Mouse (Mus musculus) small intestine, adult 2 months (tissue): ENCODE data around the gene Slc25a17. TPM values are rescaled to one million over a fixed set of nuclear protein-coding genes. Genes with fewer than 3 reads are reported as not detected.

Experiments
- H3K27ac ChIP-seq: fragments of 200-500 bp; 2 replicates; pipeline ENCODE4 v1.5.1; 2012; ENCODE audit warnings: low read depth, low read length, control low read depth, inconsistent platforms; ENCODE audit not compliant: insufficient read depth
- H3K27me3 ChIP-seq: fragments of 200-500 bp; 2 replicates; pipeline ENCODE4 v1.6.1; 2012; ENCODE audit warnings: mild to moderate bottlenecking, moderate library complexity, low read length, inconsistent platforms; ENCODE audit not compliant: control insufficient read depth, insufficient read depth
- H3K36me3 ChIP-seq: fragments of 200-500 bp; 2 replicates; pipeline ENCODE4 v1.6.1; 2012; ENCODE audit warnings: mild to moderate bottlenecking, low read length, control low read depth, inconsistent platforms; ENCODE audit not compliant: control insufficient read depth, insufficient read depth
- H3K4me1 ChIP-seq: fragments of 200-500 bp; 2 replicates; pipeline ENCODE4 v1.6.1; 2012; ENCODE audit warnings: low read length, inconsistent platforms, mixed read lengths; ENCODE audit not compliant: control insufficient read depth, insufficient read depth, insufficient read length
- H3K4me3 ChIP-seq: fragments of 200-500 bp; 2 replicates; pipeline ENCODE4 v1.5.1; 2012; ENCODE audit warnings: low read depth, mild to moderate bottlenecking, control low read depth, inconsistent platforms, low read length, moderate library complexity
- CTCF ChIP-seq: fragments of 200-500 bp; IDR thresholded peaks from 2 replicates; pipeline ENCODE4 v1.5.1; 2012; ENCODE audit warnings: low read depth, mild to moderate bottlenecking, control low read depth, inconsistent platforms, low read length, moderate library complexity, mixed read lengths; ENCODE audit not compliant: insufficient replicate concordance, insufficient read length; ENCODE audit errors: extremely low read depth
- POLR2A ChIP-seq: fragments of 200-500 bp; IDR thresholded peaks from 2 replicates; pipeline ENCODE4 v1.6.1; 2012; ENCODE audit warnings: low read depth, mild to moderate bottlenecking, control low read depth, inconsistent platforms, low read length, moderate library complexity
- WGBS: fragments of 180-500 bp; shearing (Covaris S2); methylation state at CpG from one replicate; pipeline ENCODE4 v1.1.7; 2018; 5-methylcytosine and 5-hydroxymethylcytosine counted together
- polyA plus RNA-seq: library from polyadenylated mRNA; depleted of rRNA; stranded (reverse); fragments of >200 nt; gene quantifications from 2 replicates; pipeline ENCODE4 v1.2.3, GENCODE M21; 2012

Slc25a17 gene
- polyA plus RNA-seq, 1 experiment = 8.8 TPM

GRCm38 (mm10) chr15:81298213-81298612 is 62.4 kb downstream of the Slc25a17 start:
- WGBS = 66% methylated on average over 6 of the region's 6 CpGs
- Histone ChIP-seq H3K4me3 (no peak overlapping the region), H3K27me3 (no peaks in the 10 kb centered on the region), H3K36me3 (no peaks in the 10 kb centered on the region), H3K27ac (no peak overlapping the region), H3K4me1 (peaks cover 10% of the 10 kb centered on the region; the same call in 1 of the 2 replicates)
- TF ChIP-seq CTCF (no peak), POLR2A (no peak)

- H3K4me1 ChIP-seq = peaks cover 9% of the 10 kb centered on the region; the same call in 1 of the 2 replicates
- WGBS = 90% methylated on average over 3 of the region's 3 CpGs
- H3K4me3 ChIP-seq = no peak overlapping the region
- no peak overlapping the region for H3K27ac ChIP-seq
- H3K36me3 ChIP-seq = no peaks in the 10 kb centered on the region
- no peaks in the 10 kb centered on the region for H3K27me3 ChIP-seq
- no peak for TF ChIP-seq POLR2A
- no peak for TF ChIP-seq CTCF
Measured at GRCm38 (mm10) chr15:81297543-81297942, 63.1 kb downstream of the Slc25a17 start.

- 93% methylated on average over 10 of the region's 10 CpGs for WGBS
- no peaks in the 10 kb centered on the region for H3K4me1 ChIP-seq
- H3K27me3 ChIP-seq = no peaks in the 10 kb centered on the region
- H3K27ac ChIP-seq = no peak overlapping the region
- TF ChIP-seq POLR2A (no peak), CTCF (no peak)
- H3K4me3 ChIP-seq = no peak overlapping the region
- H3K36me3 ChIP-seq = no peaks in the 10 kb centered on the region
Measured at GRCm38 (mm10) chr15:81294897-81295296, 65.7 kb downstream of the Slc25a17 start.

- TF ChIP-seq POLR2A (no peak), CTCF (no peak)
Measured at GRCm38 (mm10) chr15:81294386-81294785, 66.2 kb downstream of the Slc25a17 start.

GRCm38 (mm10) chr15:81290747-81291146 is 69.9 kb downstream of the Slc25a17 start:
- no peaks in the 10 kb centered on the region for H3K36me3 ChIP-seq
- TF ChIP-seq CTCF = no peak
- no peaks in the 10 kb centered on the region for H3K4me1 ChIP-seq
- no peak overlapping the region for H3K27ac ChIP-seq
- H3K27me3 ChIP-seq = no peaks in the 10 kb centered on the region
- no peak overlapping the region for H3K4me3 ChIP-seq
- 80% methylated on average over 9 of the region's 9 CpGs for WGBS

More at GRCm38 (mm10) chr15:81294386-81294785, 66.2 kb downstream of the Slc25a17 start:
- H3K4me3 ChIP-seq = no peak overlapping the region
- WGBS = 69% methylated on average over 12 of the region's 12 CpGs
- H3K27ac ChIP-seq = no peak overlapping the region
- H3K36me3 ChIP-seq = no peaks in the 10 kb centered on the region
- H3K4me1 ChIP-seq = no peaks in the 10 kb centered on the region
- no peaks in the 10 kb centered on the region for H3K27me3 ChIP-seq

- Histone ChIP-seq H3K4me3 (no peak overlapping the region), H3K36me3 (no peaks in the 10 kb centered on the region), H3K27ac (no peak overlapping the region), H3K4me1 (no peaks in the 10 kb centered on the region), H3K27me3 (no peaks in the 10 kb centered on the region)
- TF ChIP-seq POLR2A (no peak), CTCF (peak; percentile 22; the same call in 1 of the 2 replicates)
- WGBS = 91% methylated on average over 4 of the region's 4 CpGs
Measured at GRCm38 (mm10) chr15:81290230-81290629, 70.4 kb downstream of the Slc25a17 start.

GRCm38 (mm10) chr15:81284121-81284734 is 76.4 kb downstream of the Slc25a17 start:
- Histone ChIP-seq H3K27me3 (no peaks in the 10 kb centered on the region), H3K4me1 (no peaks in the 10 kb centered on the region; the same call in 1 of the 2 replicates), H3K36me3 (no peaks in the 10 kb centered on the region), H3K4me3 (no peak overlapping the region), H3K27ac (no peak overlapping the region)
- 83% methylated on average over 9 of the region's 9 CpGs for WGBS
- TF ChIP-seq CTCF = no peak
- no peak for TF ChIP-seq POLR2A

- H3K27ac ChIP-seq = no peak overlapping the region
- no peaks in the 10 kb centered on the region for H3K36me3 ChIP-seq
- H3K27me3 ChIP-seq = no peaks in the 10 kb centered on the region
- TF ChIP-seq CTCF (no peak), POLR2A (no peak)
- no peak overlapping the region for H3K4me3 ChIP-seq
- WGBS = 86% methylated on average over 6 of the region's 6 CpGs
- no peaks in the 10 kb centered on the region; the same call in 1 of the 2 replicates for H3K4me1 ChIP-seq
Measured at GRCm38 (mm10) chr15:81278699-81279098, 81.9 kb downstream of the Slc25a17 start.
